Mouse (Mus musculus) E14TG2a.4 (cell line): ENCODE results near the gene Nkiras2.

Experiments used
- H3K27me3 ChIP-seq: 2 replicates; pipeline ENCODE4 v1.6.1; 2014; ENCODE audit warnings: low read length, control low read depth; ENCODE audit not compliant: insufficient read depth
- H3K36me3 ChIP-seq: 2 replicates; pipeline ENCODE4 v1.6.1; 2014; ENCODE audit warnings: low read length, control low read depth; ENCODE audit not compliant: insufficient read depth
- H3K4me1 ChIP-seq: replicated peaks from 2 replicates; pipeline ENCODE4 v1.6.1; 2014; ENCODE audit warnings: low read depth, low read length, control low read depth
- H3K4me3 ChIP-seq: replicated peaks from 2 replicates; pipeline ENCODE4 v1.5.1; 2014; ENCODE audit warnings: mild to moderate bottlenecking, low read length
- H3K9me3 ChIP-seq: 2 replicates; pipeline ENCODE4 v1.6.1; 2014; ENCODE audit warnings: low read length, control low read depth
- CTCF ChIP-seq: conservative IDR thresholded peaks from 2 replicates; pipeline ENCODE4 v1.5.1; 2014; ENCODE audit warnings: low read length
- NANOG ChIP-seq: IDR thresholded peaks from 2 replicates; pipeline ENCODE4 v1.6.1; 2014; ENCODE audit warnings: borderline replicate concordance, low read length, mixed read lengths
- POU5F1 ChIP-seq: IDR thresholded peaks from 2 replicates; pipeline ENCODE4 v1.6.1; 2014; ENCODE audit warnings: low read length, borderline replicate concordance

The Nkiras2 gene

DNA sequence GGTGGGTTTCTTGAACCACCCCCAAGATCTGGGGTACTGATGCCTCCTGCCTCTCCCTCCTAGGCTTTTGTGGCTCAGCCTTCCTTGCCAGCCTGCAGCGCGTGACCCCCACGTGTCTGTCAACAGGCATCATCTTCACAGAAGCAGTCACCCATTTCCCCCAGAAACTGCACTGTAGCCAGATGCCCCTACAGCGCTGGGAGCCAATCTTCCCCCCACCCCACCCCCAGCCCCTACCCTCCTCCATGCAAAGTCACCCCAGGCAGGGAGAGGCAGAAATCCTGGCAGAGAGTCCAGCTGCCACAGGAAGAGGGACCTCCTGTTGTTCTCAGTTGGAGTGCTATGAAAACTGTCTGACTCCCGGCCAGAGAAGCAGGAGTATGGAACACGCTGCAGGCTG lies 37.4 kb downstream of the Nkiras2 start:
- peaks cover 7% of the 10 kb centered on the region; the same call in 1 of the 2 replicates for H3K27me3 ChIP-seq
- H3K9me3 ChIP-seq, result peaks cover 43% of the 10 kb centered on the region
- H3K4me1 ChIP-seq, result peaks cover 35% of the 10 kb centered on the region
- no peak for TF ChIP-seq NANOG
- no peak for TF ChIP-seq CTCF
- no peak for TF ChIP-seq POU5F1
- H3K36me3 ChIP-seq, result no peaks in the 10 kb centered on the region
- no peak overlapping the region for H3K4me3 ChIP-seq

DNA sequence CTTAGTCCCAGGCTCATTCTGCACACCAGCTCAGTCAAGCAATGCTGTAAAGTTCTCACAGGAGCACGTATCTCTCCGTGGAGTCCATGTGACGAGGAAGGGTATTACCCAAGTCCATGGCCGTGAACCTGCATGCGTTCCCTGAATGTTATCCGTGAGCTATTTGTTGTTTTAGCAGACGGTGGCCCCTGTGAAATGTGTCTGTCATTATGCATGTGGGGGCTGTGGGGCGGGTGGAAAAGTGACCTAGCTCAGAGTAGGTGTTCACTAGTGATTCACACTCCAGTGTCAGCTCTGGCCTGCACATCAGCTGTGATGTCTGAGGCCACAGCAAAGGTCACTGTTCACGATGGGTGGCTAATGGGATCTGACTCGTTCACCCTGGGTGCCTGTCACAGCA lies 40.8 kb downstream of the Nkiras2 start:
- no peaks in the 10 kb centered on the region for H3K27me3 ChIP-seq
- H3K9me3 ChIP-seq, result peaks cover 59% of the 10 kb centered on the region
- peaks cover 16% of the 10 kb centered on the region for H3K4me1 ChIP-seq
- TF ChIP-seq NANOG, result no peak
- TF ChIP-seq CTCF, result no peak
- TF ChIP-seq POU5F1, result no peak
- H3K36me3 ChIP-seq, result no peaks in the 10 kb centered on the region
- H3K4me3 ChIP-seq, result no peak overlapping the region

DNA sequence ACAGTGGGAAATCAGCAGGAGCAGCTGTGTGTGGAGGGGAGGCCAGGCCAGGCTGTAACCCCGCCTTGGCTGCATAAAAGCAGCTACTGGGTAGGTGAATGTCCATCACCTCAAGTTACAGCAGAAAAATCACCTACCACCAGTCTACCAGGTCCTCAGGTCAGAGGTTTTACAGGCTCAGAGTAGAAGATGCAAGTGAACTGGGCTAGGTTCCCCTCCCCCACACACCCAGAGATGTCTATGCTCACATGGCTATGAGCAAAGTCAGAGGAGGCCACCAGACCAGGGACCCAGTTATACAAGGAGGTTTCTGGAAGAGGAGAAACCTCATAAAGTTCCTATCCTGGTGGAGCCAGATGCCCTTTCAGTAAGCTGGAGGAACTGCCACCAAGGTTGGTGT lies 52.0 kb downstream of the Nkiras2 start:
- peaks cover 3% of the 10 kb centered on the region; the same call in 1 of the 2 replicates for H3K36me3 ChIP-seq
- peaks cover 24% of the 10 kb centered on the region for H3K27me3 ChIP-seq
- peaks cover 34% of the 10 kb centered on the region for H3K9me3 ChIP-seq
- peak overlapping the region; percentile 3; the same call in 1 of the 2 replicates for H3K4me3 ChIP-seq
- H3K4me1 ChIP-seq, result peaks cover 22% of the 10 kb centered on the region
- TF ChIP-seq CTCF (no peak), POU5F1 (no peak)

DNA sequence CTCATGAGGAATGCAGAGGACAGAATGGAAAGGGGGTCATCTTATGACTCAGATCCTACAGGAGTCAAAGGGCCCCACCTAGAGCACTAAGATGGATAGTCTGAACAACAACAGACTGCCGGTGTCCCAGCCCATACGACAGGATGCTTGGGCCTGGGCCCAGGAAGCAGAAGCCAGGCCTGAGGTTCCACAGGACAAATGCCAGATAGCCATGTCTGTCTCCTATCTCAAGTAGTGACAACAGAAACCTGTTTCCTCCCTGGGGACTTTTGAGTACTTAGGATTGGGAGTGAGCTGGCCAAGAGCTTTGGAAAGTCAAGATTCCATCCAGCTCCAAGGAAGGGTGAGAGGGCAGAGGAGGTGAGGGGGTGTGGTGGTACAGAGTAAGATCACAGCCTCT lies 52.9 kb downstream of the Nkiras2 start:
- H3K36me3 ChIP-seq, result peaks cover 3% of the 10 kb centered on the region; the same call in 1 of the 2 replicates
- peaks cover 34% of the 10 kb centered on the region for H3K9me3 ChIP-seq
- TF ChIP-seq NANOG (no peak), POU5F1 (no peak), CTCF (no peak)
- H3K4me1 ChIP-seq, result peaks cover 22% of the 10 kb centered on the region
- no peak overlapping the region for H3K4me3 ChIP-seq
- H3K27me3 ChIP-seq, result peaks cover 30% of the 10 kb centered on the region

DNA sequence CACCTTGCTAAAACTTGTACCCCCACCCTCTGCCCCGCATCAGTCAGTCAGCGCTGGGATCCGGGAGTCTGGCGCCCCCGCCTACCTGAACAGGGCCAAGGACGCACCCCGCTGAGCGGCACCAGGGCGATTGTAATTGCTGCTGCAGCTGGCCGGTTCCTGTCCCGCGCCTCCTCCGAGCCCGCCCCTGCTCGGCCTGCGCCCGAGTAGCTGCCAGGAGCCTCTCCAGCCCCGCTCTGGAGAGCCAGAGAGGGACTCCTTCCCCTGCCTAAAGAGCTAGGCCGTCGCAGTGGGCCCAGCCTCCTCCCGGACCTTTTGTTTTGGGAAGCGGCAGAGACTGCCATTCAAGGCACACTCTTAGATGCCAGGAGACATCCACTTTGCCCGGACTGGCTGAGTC lies 54.1 kb downstream of the Nkiras2 start:
- Histone ChIP-seq H3K36me3 (peaks cover 3% of the 10 kb centered on the region; the same call in 1 of the 2 replicates), H3K9me3 (peaks cover 34% of the 10 kb centered on the region), H3K4me3 (peak overlapping the region; percentile 61), H3K4me1 (peaks cover 33% of the 10 kb centered on the region), H3K27me3 (peaks cover 36% of the 10 kb centered on the region)
- no peak for TF ChIP-seq POU5F1
- no peak for TF ChIP-seq NANOG
- no peak for TF ChIP-seq CTCF
